Mouse (Mus musculus) effector memory CD4-positive, alpha-beta T cell, adult 7 months (primary cell): ENCODE results near the gene Cdc34b. TPM values are rescaled to one million over a fixed set of nuclear protein-coding genes. Genes with fewer than 3 reads are reported as not detected.

Experiments used
- polyA plus RNA-seq: library from polyadenylated mRNA; unstranded; fragments of 100-300 nt; shearing (Covaris generic); gene quantifications from one replicate; pipeline ENCODE4 v1.2.1, GENCODE M21; 2017

Cdc34b gene
- polyA plus RNA-seq = not detected

GRCm38 (mm10) chr11:94741732-94742272 is at the start of gene Cdc34b:
Cdc34b (plus strand) TSS chr11:94741782.

GRCm38 (mm10) chr11:94704472-94704871 is 37.1 kb upstream of the Cdc34b start, which contains the start of gene Gm11541:
Gm11541 (minus strand) TSS chr11:94704499.

DNA sequence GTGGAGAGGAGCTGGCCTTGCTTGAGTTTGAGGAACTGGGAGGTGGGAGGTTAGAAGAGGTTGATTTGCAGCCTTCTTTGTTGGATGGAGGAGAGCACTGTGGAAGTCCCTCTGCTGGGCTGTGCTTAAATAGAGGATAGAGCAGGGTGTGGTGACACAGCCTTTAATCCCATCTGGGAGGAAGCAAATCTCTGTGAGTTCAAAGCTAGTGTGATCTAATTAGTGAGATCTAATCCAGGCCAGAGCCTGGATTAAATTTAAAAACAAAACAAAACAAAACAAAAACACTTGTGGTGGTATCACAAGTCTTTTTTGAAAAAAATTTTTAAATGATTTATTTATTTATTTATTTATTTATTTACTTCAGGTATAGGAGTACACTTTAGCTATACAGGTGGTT is 41.0 kb downstream of the Cdc34b start, which contains the start of gene Tmem92:
TSS of gene Tmem92 (minus strand) at position 101 of the 400 bp plus-strand sequence.

Other genes starting within 250 kb of the Cdc34b start
- not detected for gene Epn3, start 241.8 kb upstream of the Cdc34b start, polyA plus RNA-seq
- not detected for gene Mycbpap, start 220.0 kb upstream of the Cdc34b start, polyA plus RNA-seq
- 1.4 TPM for gene Rsad1, start 192.5 kb upstream of the Cdc34b start, polyA plus RNA-seq
- 0.30 TPM for gene Chad, start 176.7 kb upstream of the Cdc34b start, polyA plus RNA-seq
- 8.7 TPM for gene Acsf2, start 139.9 kb upstream of the Cdc34b start, polyA plus RNA-seq
- gene Lrrc59, start 112.0 kb upstream of the Cdc34b start, polyA plus RNA-seq = 89.6 TPM
- gene Mrpl27, start 88.0 kb upstream of the Cdc34b start, polyA plus RNA-seq = 34.1 TPM
- gene Eme1, start 87.8 kb upstream of the Cdc34b start, polyA plus RNA-seq = 0.82 TPM
- 50.4 TPM for gene Xylt2, start 64.3 kb upstream of the Cdc34b start, polyA plus RNA-seq
- not detected for gene Gm11541, start 37.3 kb upstream of the Cdc34b start, polyA plus RNA-seq
- gene Tmem92, start 40.9 kb downstream of the Cdc34b start, polyA plus RNA-seq = not detected
- 0.44 TPM for gene Col1a1, start 194.4 kb downstream of the Cdc34b start, polyA plus RNA-seq
- gene Hils1, start 225.8 kb downstream of the Cdc34b start, polyA plus RNA-seq = not detected
- not detected for gene Sgca, start 234.5 kb downstream of the Cdc34b start, polyA plus RNA-seq
- 8.0 TPM for gene Ppp1r9b, start 249.3 kb downstream of the Cdc34b start, polyA plus RNA-seq